Mouse (Mus musculus): ENCODE results near the gene Gtf2h5. TPM values are rescaled to one million over a fixed set of nuclear protein-coding genes. Genes with fewer than 3 reads are reported as not detected.

Gene Gtf2h5
- polyA plus RNA-seq, 1 experiment = 5.9 TPM

DNA sequence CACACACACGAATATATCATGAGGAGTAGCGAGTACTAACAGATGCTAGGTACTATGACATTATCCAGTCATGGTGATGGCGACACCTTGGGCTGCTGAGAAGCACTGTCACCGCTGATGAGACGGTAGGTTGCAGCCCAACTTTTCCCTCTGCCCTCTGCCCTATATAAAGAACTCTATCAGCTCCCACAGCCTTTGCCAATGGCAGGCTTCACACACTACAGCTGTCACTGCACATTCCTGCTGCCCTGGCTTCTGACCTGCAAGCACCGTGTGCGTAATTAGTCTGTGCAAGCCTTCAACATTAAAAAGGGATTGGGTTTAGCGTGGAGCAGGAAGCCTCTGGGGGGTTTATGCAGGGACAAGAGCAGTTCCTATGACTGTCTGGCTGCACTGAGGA is 16.8 kb upstream of the Gtf2h5 start:
- Histone ChIP-seq H3K4me1 (ENCODE audit: control insufficient read depth, insufficient read depth, insufficient read length, low read length) (no peaks in the 10 kb centered on the region), H3K27ac (ENCODE audit: insufficient read depth, low read depth, low read length) (no peak overlapping the region), H3K4me3 (ENCODE audit: low read depth, low read length) (no peak overlapping the region), H3K36me3 (ENCODE audit: control insufficient read depth, insufficient read depth, low read length) (peaks cover 3% of the 10 kb centered on the region), H3K27me3 (ENCODE audit: control insufficient read depth, insufficient read depth, low read length) (no peaks in the 10 kb centered on the region)
- TF ChIP-seq CTCF (IDR thresholded peaks at IDR 0.05; ENCODE audit: extremely low read depth, insufficient read length, insufficient replicate concordance, low read depth, low read length) (no peak), POLR2A (IDR thresholded peaks at IDR 0.05; ENCODE audit: low read depth, low read length) (no peak)
- WGBS = 91% methylated on average over 8 of the region's 8 CpGs

DNA sequence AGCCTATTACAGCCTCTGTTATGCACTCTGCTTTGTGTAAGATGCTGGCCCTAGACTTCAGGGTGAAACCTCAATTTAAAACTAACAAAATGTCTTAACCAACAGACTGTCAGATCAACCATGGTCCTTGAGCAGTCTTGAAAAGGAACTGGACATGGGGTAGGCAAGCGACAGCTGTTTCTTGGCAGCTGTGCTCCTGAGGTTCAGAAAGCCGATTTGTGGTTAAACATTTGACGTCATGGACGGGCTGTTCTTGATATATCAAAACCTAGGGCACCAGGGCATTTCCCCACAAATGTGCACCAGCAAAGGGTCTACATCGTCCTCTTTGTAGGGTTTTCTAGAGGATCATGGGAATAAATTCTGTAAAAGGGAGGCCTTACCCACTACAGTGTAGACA is 16.1 kb upstream of the Gtf2h5 start:
- peaks cover 3% of the 10 kb centered on the region for H3K36me3 ChIP-seq (ENCODE audit: control insufficient read depth, insufficient read depth, low read length)
- H3K27me3 ChIP-seq (ENCODE audit: control insufficient read depth, insufficient read depth, low read length) = no peaks in the 10 kb centered on the region
- TF ChIP-seq POLR2A (IDR thresholded peaks at IDR 0.05; ENCODE audit: low read depth, low read length) = no peak
- no peak for TF ChIP-seq CTCF (IDR thresholded peaks at IDR 0.05; ENCODE audit: extremely low read depth, insufficient read length, insufficient replicate concordance, low read depth, low read length)
- WGBS = 84% methylated on average over 5 of the region's 5 CpGs
- no peak overlapping the region for H3K27ac ChIP-seq (ENCODE audit: insufficient read depth, low read depth, low read length)
- no peaks in the 10 kb centered on the region for H3K4me1 ChIP-seq (ENCODE audit: control insufficient read depth, insufficient read depth, insufficient read length, low read length)
- H3K4me3 ChIP-seq (ENCODE audit: low read depth, low read length) = no peak overlapping the region

DNA sequence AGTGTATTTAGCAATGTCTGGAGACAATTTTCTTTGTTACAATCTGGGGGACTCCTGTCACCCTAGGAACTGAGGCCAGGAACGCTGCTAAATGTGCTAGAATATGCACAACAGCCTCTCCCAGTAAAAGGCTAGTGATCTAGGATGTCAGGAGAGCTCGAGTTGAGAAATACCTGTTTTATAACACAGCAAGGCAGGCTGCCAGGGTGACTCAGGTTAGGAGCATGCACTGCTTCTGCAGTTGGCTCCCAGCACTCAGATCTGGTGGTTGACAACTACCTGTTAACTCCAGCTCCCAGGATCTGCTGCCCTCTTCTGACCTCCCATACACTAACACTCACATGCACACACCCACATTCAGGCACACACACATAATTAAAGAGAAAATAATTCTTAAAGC is 13.6 kb upstream of the Gtf2h5 start:
- peaks cover 13% of the 10 kb centered on the region for H3K36me3 ChIP-seq (ENCODE audit: control insufficient read depth, insufficient read depth, low read length)
- 74% methylated on average over 2 of the region's 2 CpGs for WGBS
- H3K4me1 ChIP-seq (ENCODE audit: control insufficient read depth, insufficient read depth, insufficient read length, low read length) = no peaks in the 10 kb centered on the region
- no peak for TF ChIP-seq POLR2A (IDR thresholded peaks at IDR 0.05; ENCODE audit: low read depth, low read length)
- TF ChIP-seq CTCF (IDR thresholded peaks at IDR 0.05; ENCODE audit: extremely low read depth, insufficient read length, insufficient replicate concordance, low read depth, low read length) = no peak
- no peak overlapping the region for H3K27ac ChIP-seq (ENCODE audit: insufficient read depth, low read depth, low read length)
- H3K4me3 ChIP-seq (ENCODE audit: low read depth, low read length) = no peak overlapping the region
- H3K27me3 ChIP-seq (ENCODE audit: control insufficient read depth, insufficient read depth, low read length) = no peaks in the 10 kb centered on the region

DNA sequence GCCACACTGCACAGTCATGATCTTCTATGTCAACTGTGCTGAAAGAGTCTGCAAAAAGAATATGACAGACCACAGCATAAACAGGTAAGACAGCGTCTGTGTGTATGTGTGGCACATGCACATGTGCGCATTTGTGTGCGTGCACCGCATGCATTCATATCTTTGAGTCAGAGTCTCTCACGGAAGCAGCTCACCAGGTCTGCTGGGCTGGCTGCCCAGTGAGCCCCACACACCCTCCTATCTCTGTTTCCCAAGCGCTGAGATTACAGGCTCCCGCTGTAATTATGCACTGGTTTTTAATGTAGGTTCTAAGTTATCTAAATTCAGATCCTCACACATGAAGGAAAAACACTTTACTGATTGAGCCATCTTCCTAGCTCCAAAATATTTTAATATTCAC is 12.0 kb upstream of the Gtf2h5 start:
- no peak for TF ChIP-seq CTCF (IDR thresholded peaks at IDR 0.05; ENCODE audit: extremely low read depth, insufficient read length, insufficient replicate concordance, low read depth, low read length)
- no peak for TF ChIP-seq POLR2A (IDR thresholded peaks at IDR 0.05; ENCODE audit: low read depth, low read length)
- Histone ChIP-seq H3K27me3 (ENCODE audit: control insufficient read depth, insufficient read depth, low read length) (no peaks in the 10 kb centered on the region), H3K4me1 (ENCODE audit: control insufficient read depth, insufficient read depth, insufficient read length, low read length) (no peaks in the 10 kb centered on the region), H3K36me3 (ENCODE audit: control insufficient read depth, insufficient read depth, low read length) (peaks cover 15% of the 10 kb centered on the region), H3K27ac (ENCODE audit: insufficient read depth, low read depth, low read length) (no peak overlapping the region), H3K4me3 (ENCODE audit: low read depth, low read length) (no peak overlapping the region)
- WGBS = 92% methylated on average over 7 of the region's 7 CpGs

DNA sequence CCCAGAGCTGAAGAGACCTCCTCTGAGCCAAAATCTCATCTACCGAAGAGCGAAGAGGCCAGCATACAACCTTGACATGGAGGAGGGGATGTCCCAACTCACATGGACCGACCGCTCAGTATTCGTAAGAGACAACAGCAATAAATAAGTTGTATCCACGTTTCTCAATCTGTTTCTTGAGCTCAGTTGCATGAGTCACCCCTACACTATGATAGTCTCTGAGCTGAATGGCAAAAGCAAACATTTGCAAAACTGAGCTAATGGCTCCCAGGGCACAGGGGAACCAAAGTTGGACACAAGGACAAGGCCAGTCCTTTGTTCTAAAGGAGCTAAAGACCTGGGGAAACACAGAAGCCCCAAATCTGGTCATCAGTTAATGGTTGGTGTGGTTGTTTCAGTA is 9.7 kb upstream of the Gtf2h5 start:
- Histone ChIP-seq H3K27ac (ENCODE audit: insufficient read depth, low read depth, low read length) (no peak overlapping the region), H3K36me3 (ENCODE audit: control insufficient read depth, insufficient read depth, low read length) (peaks cover 18% of the 10 kb centered on the region), H3K4me1 (ENCODE audit: control insufficient read depth, insufficient read depth, insufficient read length, low read length) (no peaks in the 10 kb centered on the region), H3K4me3 (ENCODE audit: low read depth, low read length) (no peak overlapping the region), H3K27me3 (ENCODE audit: control insufficient read depth, insufficient read depth, low read length) (no peaks in the 10 kb centered on the region)
- no peak for TF ChIP-seq CTCF (IDR thresholded peaks at IDR 0.05; ENCODE audit: extremely low read depth, insufficient read length, insufficient replicate concordance, low read depth, low read length)
- TF ChIP-seq POLR2A (IDR thresholded peaks at IDR 0.05; ENCODE audit: low read depth, low read length) = no peak
- WGBS = 87% methylated on average over 6 of the region's 6 CpGs

DNA sequence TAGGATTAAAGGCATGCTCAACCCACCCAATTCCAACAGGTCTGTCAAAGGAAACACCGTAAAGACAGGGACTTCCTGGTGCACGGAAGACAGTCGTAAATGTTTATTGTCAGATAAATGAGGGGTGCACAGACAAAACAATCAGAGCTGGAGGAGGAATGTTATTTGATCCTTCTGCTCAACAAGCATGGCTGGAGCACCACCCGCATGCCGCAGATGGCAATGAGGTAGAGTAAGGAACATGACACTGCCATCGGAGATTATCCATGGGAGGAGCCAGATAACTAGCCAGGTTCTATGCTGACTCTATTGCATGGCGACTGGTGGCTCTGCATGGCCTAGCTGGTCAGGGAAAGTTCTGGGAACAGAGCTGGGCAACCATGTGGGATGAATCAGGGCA is 6.2 kb upstream of the Gtf2h5 start:
- no peaks in the 10 kb centered on the region for H3K4me1 ChIP-seq (ENCODE audit: control insufficient read depth, insufficient read depth, insufficient read length, low read length)
- no peaks in the 10 kb centered on the region for H3K27me3 ChIP-seq (ENCODE audit: control insufficient read depth, insufficient read depth, low read length)
- no peak overlapping the region for H3K27ac ChIP-seq (ENCODE audit: insufficient read depth, low read depth, low read length)
- no peak overlapping the region for H3K4me3 ChIP-seq (ENCODE audit: low read depth, low read length)
- WGBS = 33% methylated on average over 7 of the region's 7 CpGs
- peaks cover 16% of the 10 kb centered on the region for H3K36me3 ChIP-seq (ENCODE audit: control insufficient read depth, insufficient read depth, low read length)
- TF ChIP-seq CTCF (IDR thresholded peaks at IDR 0.05; ENCODE audit: extremely low read depth, insufficient read length, insufficient replicate concordance, low read depth, low read length) (no peak), POLR2A (IDR thresholded peaks at IDR 0.05; ENCODE audit: low read depth, low read length) (no peak)

DNA sequence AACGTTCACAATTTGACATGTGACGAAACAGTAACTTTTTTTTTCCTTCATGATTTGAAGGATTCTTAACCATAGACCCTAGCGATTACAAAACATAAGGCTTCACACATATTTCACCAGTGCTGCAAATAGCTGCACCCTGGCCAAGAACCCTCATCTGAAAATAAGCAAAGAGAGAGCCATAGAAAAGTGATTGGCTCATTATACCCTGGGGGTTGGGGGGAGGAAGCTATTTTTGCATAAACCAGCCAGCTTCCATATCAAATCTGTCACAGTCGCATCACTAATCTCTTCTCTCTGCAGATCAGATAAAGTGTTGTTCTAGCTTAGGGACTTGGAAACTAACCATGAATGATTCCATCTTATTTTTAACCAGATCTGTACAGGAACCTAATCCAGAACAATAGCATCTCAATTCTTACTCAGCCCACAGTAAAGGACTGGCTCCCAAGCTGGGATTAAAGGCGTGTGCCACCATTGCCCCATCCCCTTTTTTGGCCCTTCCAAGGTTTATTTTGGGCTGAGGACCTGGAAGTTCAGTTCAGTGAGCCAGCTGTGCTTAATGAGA is 3.8 kb downstream of the Gtf2h5 start:
- Histone ChIP-seq H3K27me3 (ENCODE audit: control insufficient read depth, insufficient read depth, low read length) (no peaks in the 10 kb centered on the region), H3K4me3 (ENCODE audit: low read depth, low read length) (no peak overlapping the region), H3K4me1 (ENCODE audit: control insufficient read depth, insufficient read depth, insufficient read length, low read length) (no peaks in the 10 kb centered on the region; the same call in 1 of the 2 replicates), H3K27ac (ENCODE audit: insufficient read depth, low read depth, low read length) (no peak overlapping the region), H3K36me3 (ENCODE audit: control insufficient read depth, insufficient read depth, low read length) (peaks cover 16% of the 10 kb centered on the region)
- 81% methylated on average over 5 of the region's 5 CpGs for WGBS
- TF ChIP-seq POLR2A (IDR thresholded peaks at IDR 0.05; ENCODE audit: low read depth, low read length) = no peak
- TF ChIP-seq CTCF (IDR thresholded peaks at IDR 0.05; ENCODE audit: extremely low read depth, insufficient read length, insufficient replicate concordance, low read depth, low read length) = no peak

Measured in small intestine, adult 2 months (tissue).